Mouse (Mus musculus): ENCODE measurements around the gene Slc2a4. TPM values are rescaled to one million over a fixed set of nuclear protein-coding genes. Genes with fewer than 3 reads are reported as not detected.

The Slc2a4 gene
- polyA plus RNA-seq, 1 experiment from 2014 or later = 15.7 TPM

GRCm38 (mm10) chr11:69913554-69914371 is 34.2 kb downstream of the Slc2a4 start, which contains the start of gene Gps2:
Gene Gps2 (plus strand): TSS chr11:69913888.
- peaks cover 53% of the 10 kb centered on the region for H3K4me1 ChIP-seq
- WGBS = 2% methylated on average over 61 of the region's 61 CpGs

GRCm38 (mm10) chr11:69912716-69913530 is 35.1 kb downstream of the Slc2a4 start:
- H3K27ac ChIP-seq = peak overlapping the region; percentile 96
- peaks cover 94% of the 10 kb centered on the region for H3K36me3 ChIP-seq (replicated peaks)
- no peak for DNase-seq (ENCODE audit: extremely low spot score, low spot score)

More at GRCm38 (mm10) chr11:69913554-69914371, 34.2 kb downstream of the Slc2a4 start, which contains the start of gene Gps2:
- Histone ChIP-seq H3K27ac (peak within 1 kb of the TSS; percentile 96), H3K27me3 (ENCODE audit: poor library complexity, severe bottlenecking) (no peaks in the 10 kb centered on the region), H3K4me3 (peak within 1 kb of the TSS; percentile 96), H3K36me3 (replicated peaks) (peaks cover 94% of the 10 kb centered on the region), H3K9me3 (no peaks in the 10 kb centered on the region)
- DNase-seq (ENCODE audit: extremely low spot score, low spot score) = peak; percentile 97

GRCm38 (mm10) chr11:69911701-69912100 is 36.3 kb downstream of the Slc2a4 start:
- DNase-seq (ENCODE audit: extremely low spot score, low spot score) = no peak
- 86% methylated on average over 6 of the region's 6 CpGs for WGBS
- H3K27ac ChIP-seq = no peak overlapping the region
- H3K4me3 ChIP-seq = peak overlapping the region; percentile 1; the same call in 1 of the 2 replicates
- peaks cover 94% of the 10 kb centered on the region for H3K36me3 ChIP-seq (replicated peaks)
- H3K27me3 ChIP-seq (ENCODE audit: poor library complexity, severe bottlenecking) = no peaks in the 10 kb centered on the region
- H3K9me3 ChIP-seq = no peaks in the 10 kb centered on the region
- peaks cover 40% of the 10 kb centered on the region for H3K4me1 ChIP-seq

More at GRCm38 (mm10) chr11:69912716-69913530, 35.1 kb downstream of the Slc2a4 start:
- Histone ChIP-seq H3K4me3 (peak overlapping the region; percentile 96), H3K9me3 (no peaks in the 10 kb centered on the region), H3K27me3 (ENCODE audit: poor library complexity, severe bottlenecking) (no peaks in the 10 kb centered on the region), H3K4me1 (peaks cover 49% of the 10 kb centered on the region)
- 79% methylated on average over 15 of the region's 15 CpGs for WGBS

GRCm38 (mm10) chr11:69910781-69911560 is 37.0 kb downstream of the Slc2a4 start:
- H3K4me1 ChIP-seq = peaks cover 33% of the 10 kb centered on the region
- WGBS = 93% methylated on average over 17 of the region's 17 CpGs
- H3K36me3 ChIP-seq (replicated peaks) = peaks cover 94% of the 10 kb centered on the region
- no peaks in the 10 kb centered on the region for H3K9me3 ChIP-seq
- no peak overlapping the region for H3K27ac ChIP-seq
- H3K4me3 ChIP-seq = 0 out of 2 replicates have a peak overlapping the region, but pooled peaks have one; percentile 1
- no peak for DNase-seq (ENCODE audit: extremely low spot score, low spot score)
- no peaks in the 10 kb centered on the region for H3K27me3 ChIP-seq (ENCODE audit: poor library complexity, severe bottlenecking)

- H3K4me1 ChIP-seq = peaks cover 25% of the 10 kb centered on the region
- no peaks in the 10 kb centered on the region for H3K9me3 ChIP-seq
- H3K4me3 ChIP-seq = no peak overlapping the region
- 93% methylated on average over 8 of the region's 8 CpGs for WGBS
- H3K36me3 ChIP-seq (replicated peaks) = peaks cover 94% of the 10 kb centered on the region
- H3K27ac ChIP-seq = no peak overlapping the region
- H3K27me3 ChIP-seq (ENCODE audit: poor library complexity, severe bottlenecking) = no peaks in the 10 kb centered on the region
- DNase-seq (ENCODE audit: extremely low spot score, low spot score) = no peak
Observed at GRCm38 (mm10) chr11:69910177-69910576, 37.8 kb downstream of the Slc2a4 start.

GRCm38 (mm10) chr11:69909174-69909573 is 38.8 kb downstream of the Slc2a4 start:
- H3K27me3 ChIP-seq (ENCODE audit: poor library complexity, severe bottlenecking) = no peaks in the 10 kb centered on the region
- H3K27ac ChIP-seq = no peak overlapping the region
- H3K4me1 ChIP-seq = peaks cover 15% of the 10 kb centered on the region
- 91% methylated on average over 5 of the region's 5 CpGs for WGBS
- no peak for DNase-seq (ENCODE audit: extremely low spot score, low spot score)
- H3K9me3 ChIP-seq = no peaks in the 10 kb centered on the region
- no peak overlapping the region for H3K4me3 ChIP-seq
- peaks cover 96% of the 10 kb centered on the region for H3K36me3 ChIP-seq (replicated peaks)

- Histone ChIP-seq H3K4me1 (peaks cover 11% of the 10 kb centered on the region), H3K27me3 (ENCODE audit: poor library complexity, severe bottlenecking) (no peaks in the 10 kb centered on the region), H3K4me3 (no peak overlapping the region), H3K27ac (no peak overlapping the region), H3K36me3 (replicated peaks) (peaks cover 100% of the 10 kb centered on the region), H3K9me3 (no peaks in the 10 kb centered on the region)
- DNase-seq (ENCODE audit: extremely low spot score, low spot score) = no peak
- WGBS = 96% methylated on average over 11 of the region's 11 CpGs
Observed at GRCm38 (mm10) chr11:69908645-69909044, 39.3 kb downstream of the Slc2a4 start.

GRCm38 (mm10) chr11:69904311-69904710 is 43.7 kb downstream of the Slc2a4 start:
- no peak overlapping the region for H3K4me3 ChIP-seq
- peaks cover 65% of the 10 kb centered on the region for H3K36me3 ChIP-seq (replicated peaks)
- 96% methylated on average over 9 of the region's 9 CpGs for WGBS

GRCm38 (mm10) chr11:69902972-69903371 is 45.0 kb downstream of the Slc2a4 start:
- H3K4me3 ChIP-seq = peak overlapping the region; percentile 99
- peak overlapping the region; percentile 99; the same call in 1 of the 2 replicates for H3K27ac ChIP-seq
- no peak for DNase-seq (ENCODE audit: extremely low spot score, low spot score)
- WGBS = 90% methylated on average over 12 of the region's 13 CpGs
- no peaks in the 10 kb centered on the region for H3K9me3 ChIP-seq
- H3K4me1 ChIP-seq = peaks cover 47% of the 10 kb centered on the region
- peaks cover 52% of the 10 kb centered on the region for H3K36me3 ChIP-seq (replicated peaks)
- H3K27me3 ChIP-seq (ENCODE audit: poor library complexity, severe bottlenecking) = peaks cover 8% of the 10 kb centered on the region; the same call in 1 of the 2 replicates

More at GRCm38 (mm10) chr11:69904311-69904710, 43.7 kb downstream of the Slc2a4 start:
- Histone ChIP-seq H3K4me1 (peaks cover 35% of the 10 kb centered on the region), H3K27ac (no peak overlapping the region), H3K27me3 (ENCODE audit: poor library complexity, severe bottlenecking) (peaks cover 6% of the 10 kb centered on the region; the same call in 1 of the 2 replicates), H3K9me3 (no peaks in the 10 kb centered on the region)
- DNase-seq (ENCODE audit: extremely low spot score, low spot score) = no peak

- Histone ChIP-seq H3K9me3 (no peaks in the 10 kb centered on the region), H3K27ac (peak overlapping the region; percentile 99), H3K36me3 (replicated peaks) (peaks cover 45% of the 10 kb centered on the region), H3K4me1 (peaks cover 47% of the 10 kb centered on the region), H3K4me3 (peak overlapping the region; percentile 99), H3K27me3 (ENCODE audit: poor library complexity, severe bottlenecking) (peaks cover 8% of the 10 kb centered on the region; the same call in 1 of the 2 replicates)
- DNase-seq (ENCODE audit: extremely low spot score, low spot score) = peak; percentile 46
- WGBS = under 1% methylated on average over 39 of the region's 39 CpGs
Observed at GRCm38 (mm10) chr11:69901993-69902392, 46.0 kb downstream of the Slc2a4 start.

GRCm38 (mm10) chr11:69901406-69901846 is 46.6 kb downstream of the Slc2a4 start:
- Histone ChIP-seq H3K9me3 (no peaks in the 10 kb centered on the region), H3K36me3 (replicated peaks) (peaks cover 40% of the 10 kb centered on the region), H3K4me3 (peak overlapping the region; percentile 99), H3K4me1 (peaks cover 47% of the 10 kb centered on the region), H3K27ac (peak overlapping the region; percentile 99), H3K27me3 (ENCODE audit: poor library complexity, severe bottlenecking) (peaks cover 8% of the 10 kb centered on the region; the same call in 1 of the 2 replicates)
- under 1% methylated on average over 42 of the region's 42 CpGs for WGBS
- peak; percentile 97 for DNase-seq (ENCODE audit: extremely low spot score, low spot score)

Measured in forebrain, embryonic 10.5 days (tissue).